ENCODE assay signal across 10 mouse cellular contexts in the genomic region with DNA sequence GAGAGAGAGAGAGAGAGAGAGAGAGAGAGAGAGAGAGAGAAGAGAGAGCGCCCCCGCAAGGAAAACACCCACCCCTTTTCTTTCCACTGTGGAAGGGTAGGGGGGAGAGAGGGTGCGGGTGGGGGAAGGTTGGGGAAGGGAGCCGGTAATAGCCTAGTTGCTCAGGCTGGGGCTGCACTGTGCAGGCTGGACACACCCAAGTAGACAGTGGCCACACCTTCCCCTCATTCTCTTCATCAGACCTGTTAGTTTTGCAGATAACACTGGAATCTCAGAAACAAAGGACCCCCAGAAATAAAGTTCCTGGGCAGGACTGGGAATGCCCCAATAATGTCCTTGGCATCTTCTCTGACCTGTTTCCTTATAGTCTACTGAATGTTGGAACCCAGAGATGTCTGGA.
"Had no signal": no experiment of that assay in that cellular context is flagged by ENCODE, and none has a peak within 500 bp of the region (broad histone marks: within the 10 kb centered on the region; RNA-seq: fewer than 3 reads in every experiment).

No protein-coding gene starts in this region.

- H3K9me3 ChIP-seq: kidney, embryonic 15.5 days; limb, embryonic 15.5 days; liver, embryonic 12.5 days; lung, embryonic 15.5 days; midbrain, embryonic 12.5 days; neural tube, embryonic 12.5 days had no signal

- H3K4me1 ChIP-seq: liver, embryonic 12.5 days; megakaryocyte, embryonic 14.5 days had no signal

- H3K36me3 ChIP-seq: kidney, embryonic 15.5 days; limb, embryonic 15.5 days; liver, embryonic 12.5 days; lung, embryonic 15.5 days; midbrain, embryonic 12.5 days; neural tube, embryonic 12.5 days had no signal

- H3K27ac ChIP-seq: kidney, embryonic 15.5 days; limb, embryonic 15.5 days; liver, embryonic 12.5 days; lung, embryonic 15.5 days; macrophage; neural tube, embryonic 12.5 days had no signal

- ATAC-seq: liver, embryonic 12.5 days had no signal

- DNase-seq: spleen, adult 18-20 months; thymus, adult 18-20 months had no signal

- H3K27me3 ChIP-seq: kidney, embryonic 15.5 days; limb, embryonic 15.5 days; lung, embryonic 15.5 days; midbrain, embryonic 12.5 days; neural tube, embryonic 12.5 days had no signal

- H3K4me3 ChIP-seq: kidney, embryonic 15.5 days; limb, embryonic 15.5 days; liver, embryonic 12.5 days; lung, embryonic 15.5 days; megakaryocyte, embryonic 14.5 days; midbrain, embryonic 12.5 days; neural tube, embryonic 12.5 days had no signal

- H3K9ac ChIP-seq: kidney, embryonic 15.5 days; limb, embryonic 15.5 days; liver, embryonic 12.5 days; lung, embryonic 15.5 days; midbrain, embryonic 12.5 days; neural tube, embryonic 12.5 days had no signal

- H3K4me2 ChIP-seq: kidney, embryonic 15.5 days; limb, embryonic 15.5 days; liver, embryonic 12.5 days; lung, embryonic 15.5 days; neural tube, embryonic 12.5 days had no signal
